In genomic region chr2:18857952-18858351, GRCm38 (mm10) we compare ENCODE assay signal across 22 mouse cellular contexts.
"Had no signal": no experiment of that assay in that cellular context is flagged by ENCODE, and none has a peak within 500 bp of the region (broad histone marks: within the 10 kb centered on the region; RNA-seq: fewer than 3 reads in every experiment).

No protein-coding gene starts in this region.

- H3K4me2 ChIP-seq: limb, embryonic 13.5 days; liver, embryonic 12.5 days; liver, embryonic 15.5 days; lung, embryonic 15.5 days; neural tube, embryonic 12.5 days; neural tube, embryonic 15.5 days; stomach, embryonic 15.5 days had no signal

- H3K9me3 ChIP-seq: limb, embryonic 13.5 days; liver, embryonic 12.5 days; liver, embryonic 15.5 days; lung, embryonic 15.5 days; megakaryocyte, embryonic 14.5 days; midbrain, embryonic 10.5 days; neural tube, embryonic 12.5 days; neural tube, embryonic 15.5 days; stomach, embryonic 15.5 days had no signal

- DNase-seq: kidney, adult 18-20 months; kidney, adult 9 months; kidney, postnatal 14 days; kidney, postnatal 4 days; left cerebral cortex, postnatal 4 days; liver; lung, adult 18-20 months; lung, postnatal 10 days; lung, postnatal 36 days; thymus, adult 2 months; thymus, postnatal 14 days; thymus, postnatal 4 days had no signal

- H3K36me3 ChIP-seq: lung, embryonic 15.5 days; midbrain, embryonic 10.5 days; neural tube, embryonic 12.5 days; neural tube, embryonic 15.5 days; stomach, embryonic 15.5 days had no signal

- H3K27ac ChIP-seq: limb, embryonic 13.5 days; liver, embryonic 12.5 days; liver, embryonic 15.5 days; lung, embryonic 15.5 days; midbrain, embryonic 10.5 days; neural tube, embryonic 12.5 days; neural tube, embryonic 15.5 days; stomach, embryonic 15.5 days had no signal

- H3K4me1 ChIP-seq: lung, embryonic 15.5 days; stomach, embryonic 15.5 days had no signal

- H3K9ac ChIP-seq: limb, embryonic 13.5 days; liver, embryonic 12.5 days; liver, embryonic 15.5 days; lung, embryonic 15.5 days; neural tube, embryonic 12.5 days; neural tube, embryonic 15.5 days; stomach, embryonic 15.5 days had no signal

- ATAC-seq: intestine, embryonic 16.5 days; liver, embryonic 12.5 days had no signal

- H3K4me3 ChIP-seq: limb, embryonic 13.5 days; liver, embryonic 12.5 days; liver, embryonic 15.5 days; lung, embryonic 15.5 days; megakaryocyte, embryonic 14.5 days; midbrain, embryonic 10.5 days; neural tube, embryonic 12.5 days; neural tube, embryonic 15.5 days; stomach, embryonic 15.5 days had no signal

- H3K27me3 ChIP-seq: liver, embryonic 12.5 days; liver, embryonic 15.5 days; lung, embryonic 15.5 days; megakaryocyte, embryonic 14.5 days; neural tube, embryonic 12.5 days; neural tube, embryonic 15.5 days; stomach, embryonic 15.5 days had no signal
